7 mouse cellular contexts compared by ENCODE assay signal in genomic region chr5:76975736-76976135, GRCm38 (mm10). TPM values are rescaled to one million over a fixed set of nuclear protein-coding genes. Genes with fewer than 3 reads are reported as not detected.
A peak's percentile ranks its signal among the peaks of the same experiment; 100 is the strongest.
DNase-seq lines count a peak whose midpoint lies in the region; ATAC-seq and TF ChIP-seq lines count a peak whose summit lies in the region.

No protein-coding gene starts in this region.

- intact Hi-C loops in left cerebral cortex, postnatal 25 days (cut with DNase I) = loop anchor here (2.0 kb wide), 1 partner anchor 71 kb away; the partner anchor contains the start of gene Aasdh

- TF ChIP-seq CTCF in kidney, postnatal 0 days (IDR thresholded peaks at IDR 0.05; ENCODE audit: low read depth) = no peak
- TF ChIP-seq CTCF in kidney, adult 2 months (conservative IDR thresholded peaks at IDR 0.05; ENCODE audit: insufficient read depth, insufficient read length, low read depth, low read length) = no peak
- no peak for TF ChIP-seq CTCF in hindbrain, postnatal 0 days (IDR thresholded peaks at IDR 0.05; ENCODE audit: low read depth)

- peaks cover 17% of the 10 kb centered on the region for H3K36me3 ChIP-seq in kidney, postnatal 0 days (ENCODE audit: insufficient read depth, low read length)
- H3K36me3 ChIP-seq in kidney, adult 2 months (ENCODE audit: control insufficient read depth, insufficient read depth, low read length) = peaks cover 4% of the 10 kb centered on the region; the same call in 1 of the 2 replicates
- peaks cover 64% of the 10 kb centered on the region for H3K36me3 ChIP-seq in embryonic facial prominence, embryonic 10.5 days (replicated peaks)
- H3K36me3 ChIP-seq in hindbrain, postnatal 0 days (ENCODE audit: insufficient read depth, low read length) = peaks cover 16% of the 10 kb centered on the region
- H3K36me3 ChIP-seq in midbrain, embryonic 16.5 days (ENCODE audit: control insufficient read depth, insufficient read depth, low read length) = peaks cover 10% of the 10 kb centered on the region

- peak; percentile 11 for DNase-seq in kidney, postnatal 0 days (ENCODE audit: low spot score)
- DNase-seq in kidney, adult 2 months = no peak
- DNase-seq in embryonic facial prominence, embryonic 10.5 days (ENCODE audit: low spot score) = no peak
- no peak for DNase-seq in hindbrain, postnatal 0 days (ENCODE audit: low spot score)
- no peak for DNase-seq in urinary bladder, adult 18-20 months (ENCODE audit: low spot score in 2 of 2)
- no peak for DNase-seq in left cerebral cortex, postnatal 25 days (ENCODE audit: low spot score in 2 of 2)

- peak overlapping the region; percentile 86; the same call in 1 of the 2 replicates for H3K9ac ChIP-seq in kidney, postnatal 0 days (ENCODE audit: low read depth, low read length)
- H3K9ac ChIP-seq in hindbrain, postnatal 0 days (replicated peaks; ENCODE audit: low read length) = peak overlapping the region; percentile 89
- H3K9ac ChIP-seq in midbrain, embryonic 16.5 days (ENCODE audit: low read depth, low read length) = peak overlapping the region; percentile 87; the same call in 1 of the 2 replicates

- ATAC-seq in kidney, postnatal 0 days (replicated peaks; ENCODE audit: low FRiP score, low read depth) = no peak
- no peak for ATAC-seq in hindbrain, postnatal 0 days
- ATAC-seq in midbrain, embryonic 16.5 days = no peak

- H3K27ac ChIP-seq in kidney, postnatal 0 days = no peak overlapping the region
- no peak overlapping the region for H3K27ac ChIP-seq in kidney, adult 2 months (ENCODE audit: insufficient read depth, low read depth, low read length)
- no peak overlapping the region for H3K27ac ChIP-seq in embryonic facial prominence, embryonic 10.5 days (replicated peaks)
- no peak overlapping the region for H3K27ac ChIP-seq in hindbrain, postnatal 0 days
- H3K27ac ChIP-seq in midbrain, embryonic 16.5 days (ENCODE audit: low read length) = no peak overlapping the region

- peak overlapping the region; percentile 87 for H3K4me3 ChIP-seq in kidney, postnatal 0 days (replicated peaks; ENCODE audit: low read depth, low read length)
- no peak overlapping the region for H3K4me3 ChIP-seq in kidney, adult 2 months (ENCODE audit: insufficient read depth, low read depth, low read length)
- H3K4me3 ChIP-seq in embryonic facial prominence, embryonic 10.5 days = peak overlapping the region; percentile 77
- H3K4me3 ChIP-seq in hindbrain, postnatal 0 days (ENCODE audit: low read length) = peak overlapping the region; percentile 84; the same call in 1 of the 2 replicates
- H3K4me3 ChIP-seq in midbrain, embryonic 16.5 days (ENCODE audit: low read depth, low read length) = peak overlapping the region; percentile 88

- WGBS in kidney, postnatal 0 days = 67% methylated on average over 8 of the region's 8 CpGs
- 55% methylated on average over 8 of the region's 8 CpGs for WGBS in kidney, adult 2 months
- WGBS in embryonic facial prominence, embryonic 10.5 days = 89% methylated on average over 8 of the region's 8 CpGs
- 81% methylated on average over 8 of the region's 8 CpGs for WGBS in hindbrain, postnatal 0 days
- 87% methylated on average over 8 of the region's 8 CpGs for WGBS in midbrain, embryonic 16.5 days

- H3K4me1 ChIP-seq in kidney, postnatal 0 days (replicated peaks; ENCODE audit: insufficient read depth, low read length) = peaks cover 13% of the 10 kb centered on the region; the same call in 1 of the 2 replicates
- peaks cover 7% of the 10 kb centered on the region; the same call in 1 of the 2 replicates for H3K4me1 ChIP-seq in kidney, adult 2 months (ENCODE audit: control insufficient read depth, insufficient read depth, low read length)
- peaks cover 16% of the 10 kb centered on the region for H3K4me1 ChIP-seq in embryonic facial prominence, embryonic 10.5 days
- H3K4me1 ChIP-seq in hindbrain, postnatal 0 days (ENCODE audit: insufficient read depth, low read length) = peaks cover 12% of the 10 kb centered on the region
- H3K4me1 ChIP-seq in midbrain, embryonic 16.5 days (ENCODE audit: control insufficient read depth, insufficient read depth, low read length) = peaks cover 16% of the 10 kb centered on the region

- no peak for TF ChIP-seq POLR2A in kidney, adult 2 months (IDR thresholded peaks at IDR 0.05; ENCODE audit: low read depth, low read length)

- no peaks in the 10 kb centered on the region for H3K27me3 ChIP-seq in kidney, postnatal 0 days (ENCODE audit: insufficient read depth, low read length)
- no peaks in the 10 kb centered on the region for H3K27me3 ChIP-seq in kidney, adult 2 months (replicated peaks; ENCODE audit: control insufficient read depth, insufficient read depth, low read length)
- H3K27me3 ChIP-seq in embryonic facial prominence, embryonic 10.5 days (replicated peaks; ENCODE audit: low read depth, poor library complexity, severe bottlenecking) = no peaks in the 10 kb centered on the region
- H3K27me3 ChIP-seq in hindbrain, postnatal 0 days (ENCODE audit: insufficient read depth, low read length) = no peaks in the 10 kb centered on the region
- H3K27me3 ChIP-seq in midbrain, embryonic 16.5 days (ENCODE audit: control insufficient read depth, insufficient read depth, low read depth, low read length) = no peaks in the 10 kb centered on the region

- peak overlapping the region; percentile 88 for H3K4me2 ChIP-seq in kidney, postnatal 0 days (ENCODE audit: low read length)
- peak overlapping the region; percentile 97 for H3K4me2 ChIP-seq in hindbrain, postnatal 0 days (ENCODE audit: low read depth, low read length)
- peak overlapping the region; percentile 72 for H3K4me2 ChIP-seq in midbrain, embryonic 16.5 days (ENCODE audit: low read length)

- no peaks in the 10 kb centered on the region for H3K9me3 ChIP-seq in kidney, postnatal 0 days (replicated peaks; ENCODE audit: low read length)
- H3K9me3 ChIP-seq in embryonic facial prominence, embryonic 10.5 days = no peaks in the 10 kb centered on the region
- no peaks in the 10 kb centered on the region for H3K9me3 ChIP-seq in hindbrain, postnatal 0 days (ENCODE audit: low read length)
- no peaks in the 10 kb centered on the region for H3K9me3 ChIP-seq in midbrain, embryonic 16.5 days (replicated peaks; ENCODE audit: control insufficient read depth, low read length, poor library complexity, severe bottlenecking)

RNA-seq across cellular contexts. Expression of gene Srp72, which starts 1.3 kb away (rescaled TPM):
- polyA plus RNA-seq in kidney, postnatal 0 days (2015; fragmentation: Nextera tagmentation; extraction: Ambion mirVana) = 70.0 and 79.5 TPM in 2 replicates
- polyA plus RNA-seq in kidney, adult 2 months (2012; rRNA removed) = 21.5 and 24.4 TPM in 2 replicates
- polyA plus RNA-seq in embryonic facial prominence, embryonic 10.5 days (2016; fragmentation: Nextera tagmentation; extraction: Ambion mirVana) = 79.4 and 81.3 TPM in 2 replicates
- 53.0 and 55.2 TPM in 2 replicates for total RNA-seq in hindbrain, postnatal 0 days (2014; rRNA removed)
- 72.9 and 78.7 TPM in 2 replicates for polyA plus RNA-seq in hindbrain, postnatal 0 days (2015; fragmentation: Nextera tagmentation; extraction: Ambion mirVana)
- polyA plus RNA-seq in midbrain, embryonic 16.5 days (2015; fragmentation: Nextera tagmentation; extraction: Ambion mirVana) = 91.4 and 92.4 TPM in 2 replicates
- 100 to 1,000 TPM; 107 TPM for total RNA-seq in left cerebral cortex, postnatal 25 days (2021)

RNA-seq across cellular contexts. Expression of gene Ppat, which starts 24.4 kb away (rescaled TPM):
- polyA plus RNA-seq in kidney, postnatal 0 days (2015; fragmentation: Nextera tagmentation; extraction: Ambion mirVana) = 35.9 and 37.6 TPM in 2 replicates
- 11.2 and 12.9 TPM in 2 replicates for polyA plus RNA-seq in kidney, adult 2 months (2012; rRNA removed)
- 53.0 and 56.5 TPM in 2 replicates for polyA plus RNA-seq in embryonic facial prominence, embryonic 10.5 days (2016; fragmentation: Nextera tagmentation; extraction: Ambion mirVana)
- 7.4 and 13.0 TPM in 2 replicates for total RNA-seq in hindbrain, postnatal 0 days (2014; rRNA removed)
- polyA plus RNA-seq in hindbrain, postnatal 0 days (2015; fragmentation: Nextera tagmentation; extraction: Ambion mirVana) = 10.7 and 12.2 TPM in 2 replicates
- polyA plus RNA-seq in midbrain, embryonic 16.5 days (2015; fragmentation: Nextera tagmentation; extraction: Ambion mirVana) = 9.7 and 10.4 TPM in 2 replicates
- total RNA-seq in left cerebral cortex, postnatal 25 days (2021) = 10 to 100 TPM; 17.4 to 19.3 TPM

RNA-seq across cellular contexts. Expression of gene Paics, which starts 24.6 kb away (rescaled TPM):
- polyA plus RNA-seq in kidney, postnatal 0 days (2015; fragmentation: Nextera tagmentation; extraction: Ambion mirVana) = 252 and 279 TPM in 2 replicates
- 120 and 170 TPM in 2 replicates for polyA plus RNA-seq in kidney, adult 2 months (2012; rRNA removed)
- 469 and 495 TPM in 2 replicates for polyA plus RNA-seq in embryonic facial prominence, embryonic 10.5 days (2016; fragmentation: Nextera tagmentation; extraction: Ambion mirVana)
- total RNA-seq in hindbrain, postnatal 0 days (2014; rRNA removed) = 114 and 129 TPM in 2 replicates
- 166 and 176 TPM in 2 replicates for polyA plus RNA-seq in hindbrain, postnatal 0 days (2015; fragmentation: Nextera tagmentation; extraction: Ambion mirVana)
- polyA plus RNA-seq in midbrain, embryonic 16.5 days (2015; fragmentation: Nextera tagmentation; extraction: Ambion mirVana) = 150 and 163 TPM in 2 replicates
- total RNA-seq in left cerebral cortex, postnatal 25 days (2021) = 10 to 100 TPM; 89.7 to 92.4 TPM

RNA-seq across cellular contexts. Expression of gene Arl9, which starts 28.1 kb away (rescaled TPM):
- not detected in 2 replicates for polyA plus RNA-seq in kidney, postnatal 0 days (2015; fragmentation: Nextera tagmentation; extraction: Ambion mirVana)
- polyA plus RNA-seq in kidney, adult 2 months (2012; rRNA removed) = 0.30 and 0.50 TPM in 2 replicates
- polyA plus RNA-seq in embryonic facial prominence, embryonic 10.5 days (2016; fragmentation: Nextera tagmentation; extraction: Ambion mirVana) = 0.31 TPM in 1 of 2 replicates, not detected in the other
- not detected in 2 replicates for total RNA-seq in hindbrain, postnatal 0 days (2014; rRNA removed)
- polyA plus RNA-seq in hindbrain, postnatal 0 days (2015; fragmentation: Nextera tagmentation; extraction: Ambion mirVana) = not detected in 2 replicates
- polyA plus RNA-seq in midbrain, embryonic 16.5 days (2015; fragmentation: Nextera tagmentation; extraction: Ambion mirVana) = 0.44 TPM in 1 of 2 replicates, not detected in the other
- not detected for total RNA-seq in left cerebral cortex, postnatal 25 days (2021)

RNA-seq across cellular contexts. Expression of gene Thegl, which starts 40.1 kb away (rescaled TPM):
- 0.11 and 0.14 TPM in 2 replicates for polyA plus RNA-seq in kidney, postnatal 0 days (2015; fragmentation: Nextera tagmentation; extraction: Ambion mirVana)
- not detected in 2 replicates for polyA plus RNA-seq in kidney, adult 2 months (2012; rRNA removed)
- polyA plus RNA-seq in embryonic facial prominence, embryonic 10.5 days (2016; fragmentation: Nextera tagmentation; extraction: Ambion mirVana) = not detected in 2 replicates
- 0.11 and 0.63 TPM in 2 replicates for total RNA-seq in hindbrain, postnatal 0 days (2014; rRNA removed)
- 0.81 and 0.82 TPM in 2 replicates for polyA plus RNA-seq in hindbrain, postnatal 0 days (2015; fragmentation: Nextera tagmentation; extraction: Ambion mirVana)
- polyA plus RNA-seq in midbrain, embryonic 16.5 days (2015; fragmentation: Nextera tagmentation; extraction: Ambion mirVana) = 0.85 and 0.89 TPM in 2 replicates
- under 1 TPM in 1 of 2 experiments, not detected in 1; 0.69 TPM for total RNA-seq in left cerebral cortex, postnatal 25 days (2021)
